Mouse (Mus musculus) forebrain, embryonic 14.5 days (tissue): Measurements from ENCODE around the gene Idi2. TPM values are rescaled to one million over a fixed set of nuclear protein-coding genes. Genes with fewer than 3 reads are reported as not detected.
"Not testable (repeated sequence)": the region's sequence is repeated elsewhere in the genome, so short reads cannot be mapped to it uniquely, and the experiment has no call there.

Experiments
- ATAC-seq: fragments of 200-750 bp; cut with Nextera tagmentation; 2 replicates; pipeline ENCODE4 v1.8.0; 2017; ENCODE audit warnings: mild to moderate bottlenecking, moderate library complexity
- DNase-seq: peaks from one replicate; pipeline ENCODE4 v3.0.0-alpha.2; 2015; ENCODE audit warnings: low spot score
- H3K27ac ChIP-seq: fragments of 300-500 bp; sonication (generic); 2 replicates; pipeline ENCODE4 v1.5.1; 2014; ENCODE audit warnings: low read depth, mild to moderate bottlenecking, control low read depth, low read length, moderate library complexity
- H3K27me3 ChIP-seq: fragments of 300-500 bp; sonication (generic); replicated peaks from 2 replicates; pipeline ENCODE4 v1.6.1; 2014; ENCODE audit warnings: low read length, control low read depth, mixed read lengths; ENCODE audit not compliant: control insufficient read depth, insufficient read depth
- H3K36me3 ChIP-seq: fragments of 300-500 bp; sonication (generic); 2 replicates; pipeline ENCODE4 v1.6.1; 2014; ENCODE audit warnings: low read length, control low read depth; ENCODE audit not compliant: control insufficient read depth, insufficient read depth
- H3K4me1 ChIP-seq: fragments of 300-500 bp; sonication (generic); 2 replicates; pipeline ENCODE4 v1.6.1; 2014; ENCODE audit warnings: antibody characterized with exemption, low read length, control low read depth; ENCODE audit not compliant: control insufficient read depth, insufficient read depth
- H3K4me2 ChIP-seq: fragments of 300-500 bp; sonication (generic); 2 replicates; pipeline ENCODE4 v1.6.1; 2014; ENCODE audit warnings: mild to moderate bottlenecking, control low read depth, low read length
- H3K4me3 ChIP-seq: fragments of 300-500 bp; sonication (generic); 2 replicates; pipeline ENCODE4 v1.5.1; 2014; ENCODE audit warnings: low read depth, low read length, control low read depth
- H3K9ac ChIP-seq: fragments of 300-500 bp; sonication (generic); 2 replicates; pipeline ENCODE4 v1.6.1; 2014; ENCODE audit warnings: mild to moderate bottlenecking, low read length, control low read depth, moderate library complexity
- H3K9me3 ChIP-seq: fragments of 300-500 bp; sonication (generic); replicated peaks from 2 replicates; pipeline ENCODE4 v1.6.1; 2016; ENCODE audit warnings: low read length, control low read depth, mixed read lengths; ENCODE audit not compliant: control insufficient read depth
- WGBS: fragments of 180-500 bp; shearing (Covaris S2); extraction: QIAGEN DNeasy Blood & Tissue Kit; methylation state at CpG from one replicate; pipeline ENCODE4 v1.1.7; 2014; 5-methylcytosine and 5-hydroxymethylcytosine counted together
- polyA plus RNA-seq: library from polyadenylated mRNA; unstranded; fragments of >200 nt; fragmentation: Nextera tagmentation; extraction: Ambion mirVana; gene quantifications from 2 replicates; pipeline ENCODE4 v1.2.1, GENCODE M21; 2014

Gene Idi2
- polyA plus RNA-seq, 1 experiment from 2014 or later, result not detected

DNA sequence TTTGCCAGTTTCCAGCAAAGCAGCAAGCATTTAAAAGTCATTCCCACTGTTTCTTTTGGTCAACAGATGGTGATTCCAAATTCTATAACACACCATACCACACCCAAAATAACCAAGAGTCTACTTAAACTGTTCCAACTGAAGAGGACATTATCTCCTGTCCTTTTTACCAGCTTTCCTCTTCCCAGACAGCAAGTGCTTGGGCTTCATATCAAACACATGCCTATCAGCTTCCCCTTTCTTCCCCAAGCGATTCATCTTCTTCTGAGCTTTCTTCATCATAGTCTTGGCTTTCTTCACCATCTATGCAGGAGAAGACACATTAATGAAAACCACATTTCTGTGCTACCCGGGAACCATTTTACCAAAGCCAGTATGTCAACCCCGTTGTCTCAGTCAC, 20.3 kb downstream of the Idi2 start:
- Histone ChIP-seq H3K27ac (no peak overlapping the region), H3K4me3 (no peak overlapping the region), H3K36me3 (peaks cover 89% of the 10 kb centered on the region), H3K27me3 (no peaks in the 10 kb centered on the region), H3K9ac (no peak overlapping the region), H3K9me3 (no peaks in the 10 kb centered on the region), H3K4me1 (no peaks in the 10 kb centered on the region), H3K4me2 (no peak overlapping the region)
- ATAC-seq (no peak), DNase-seq (no peak)
- 92% methylated on average over 3 of the region's 3 CpGs for WGBS

DNA sequence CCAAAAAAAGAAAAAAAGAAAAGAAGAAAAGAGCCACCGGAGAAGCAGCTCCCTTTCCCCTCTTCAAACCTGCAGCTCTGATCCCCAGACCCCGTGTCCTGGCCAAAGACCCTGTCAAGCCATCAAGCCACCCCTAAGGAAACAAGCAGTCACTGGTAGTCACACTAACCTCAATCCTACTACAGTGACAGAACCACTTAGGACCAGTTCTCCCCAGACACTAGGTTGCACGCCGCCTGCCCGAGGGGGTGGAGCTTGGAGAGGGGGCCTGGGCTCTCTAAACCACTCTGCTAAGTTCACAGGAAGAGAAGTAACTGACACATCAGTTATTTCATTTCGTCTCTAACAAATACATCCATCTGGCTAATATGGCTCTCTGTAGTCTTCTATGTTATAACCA, 39.6 kb downstream of the Idi2 start:
- Histone ChIP-seq H3K27ac (no peak overlapping the region), H3K9ac (no peak overlapping the region), H3K36me3 (peaks cover 40% of the 10 kb centered on the region), H3K4me2 (no peak overlapping the region), H3K27me3 (no peaks in the 10 kb centered on the region), H3K9me3 (no peaks in the 10 kb centered on the region), H3K4me3 (no peak overlapping the region), H3K4me1 (peaks cover 10% of the 10 kb centered on the region; the same call in 1 of the 2 replicates)
- WGBS, result 94% methylated on average over 6 of the region's 6 CpGs
- ATAC-seq (no peak), DNase-seq (no peak)

DNA sequence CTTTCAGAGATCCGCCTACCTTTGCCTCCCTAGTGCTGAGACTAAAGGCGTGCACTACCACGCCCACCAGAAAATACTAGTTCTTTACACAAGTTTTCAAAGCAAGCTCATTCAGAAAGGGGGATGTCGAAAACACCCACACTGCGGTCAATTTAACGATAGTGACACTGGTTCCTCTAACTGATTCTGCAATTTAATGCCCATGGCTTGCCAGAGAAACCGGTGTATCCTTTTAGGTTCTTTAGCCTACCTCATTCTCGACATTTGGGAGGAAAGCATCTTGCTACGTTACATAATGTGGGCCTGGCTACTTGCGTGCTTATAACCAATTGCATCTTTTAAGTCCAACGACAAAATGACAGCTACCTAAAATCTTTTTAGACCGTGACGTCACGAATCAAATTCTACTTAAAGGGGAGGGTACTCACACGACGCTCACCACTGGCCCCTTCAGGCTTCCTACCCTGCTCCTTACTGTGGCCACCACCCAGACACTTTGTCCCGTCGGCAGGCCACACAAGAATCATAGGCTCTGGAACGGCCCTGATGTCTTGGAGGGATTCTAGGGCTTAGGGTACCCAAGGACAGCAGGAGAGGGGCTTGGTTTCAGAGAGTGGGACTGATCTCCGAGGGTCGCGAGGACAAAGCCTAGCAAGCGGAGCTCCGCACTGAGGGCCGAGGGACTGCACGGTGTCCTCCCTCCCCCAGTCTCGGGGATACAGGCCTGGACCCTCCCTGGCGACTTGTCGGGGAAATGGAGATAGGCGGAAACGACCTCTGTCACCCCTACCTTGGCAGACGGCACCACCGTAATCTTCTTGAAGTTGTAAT, 42.7 kb downstream of the Idi2 start:
- Histone ChIP-seq H3K9ac (peak overlapping the region; percentile 88), H3K27me3 (no peaks in the 10 kb centered on the region), H3K4me2 (peak overlapping the region; percentile 89), H3K4me1 (peaks cover 10% of the 10 kb centered on the region; the same call in 1 of the 2 replicates), H3K4me3 (peak overlapping the region; percentile 96), H3K36me3 (peaks cover 10% of the 10 kb centered on the region), H3K9me3 (no peaks in the 10 kb centered on the region), H3K27ac (peak overlapping the region; percentile 52; the same call in 1 of the 2 replicates)
- peak; percentile 80 for ATAC-seq
- 2% methylated on average over 33 of the region's 33 CpGs for WGBS
- peak; percentile 46 for DNase-seq

DNA sequence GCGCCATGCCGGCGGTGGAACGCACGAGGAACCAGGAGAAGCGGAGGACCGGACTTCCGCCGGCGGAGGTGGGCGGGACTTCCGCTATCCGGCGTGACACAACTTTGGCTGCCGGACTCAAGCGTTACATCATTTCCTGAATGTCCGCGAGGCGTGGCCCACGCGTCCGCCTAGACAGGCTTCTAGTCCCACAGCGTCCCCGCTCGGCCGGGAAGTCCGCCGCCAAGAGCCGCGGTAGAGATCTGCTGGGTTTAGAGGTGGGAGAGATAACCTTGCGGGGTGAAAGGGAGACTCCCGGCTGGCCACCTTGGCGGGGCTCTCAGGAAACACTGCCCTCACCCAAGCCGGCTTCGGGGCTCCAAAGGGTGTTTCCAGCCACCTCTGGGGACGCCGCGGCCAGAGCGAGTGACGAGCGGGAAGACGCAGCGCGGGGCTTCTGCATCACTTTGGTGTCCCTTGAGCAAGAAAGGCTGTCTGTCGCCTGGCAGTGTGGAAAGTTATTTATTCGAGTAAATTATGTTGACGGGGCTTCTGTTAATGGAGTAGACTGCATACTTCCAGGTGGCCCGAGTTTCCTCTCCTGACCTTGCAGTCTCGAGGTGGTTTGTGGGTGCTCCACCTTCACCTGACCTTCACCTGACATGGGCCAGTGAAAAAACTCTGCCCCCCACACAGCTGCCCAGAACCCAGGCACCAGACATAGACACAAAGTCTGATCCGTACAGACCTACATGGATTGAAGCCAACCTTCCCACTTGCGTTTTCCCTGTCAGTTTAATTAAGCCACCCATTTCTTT, 43.5 kb downstream of the Idi2 start, which contains the start of gene Gtpbp4:
Gene Gtpbp4, minus strand, starts transcription at position 94 of the 797 bp plus-strand sequence.
- under 1% methylated on average over 51 of the region's 51 CpGs for WGBS

DNA sequence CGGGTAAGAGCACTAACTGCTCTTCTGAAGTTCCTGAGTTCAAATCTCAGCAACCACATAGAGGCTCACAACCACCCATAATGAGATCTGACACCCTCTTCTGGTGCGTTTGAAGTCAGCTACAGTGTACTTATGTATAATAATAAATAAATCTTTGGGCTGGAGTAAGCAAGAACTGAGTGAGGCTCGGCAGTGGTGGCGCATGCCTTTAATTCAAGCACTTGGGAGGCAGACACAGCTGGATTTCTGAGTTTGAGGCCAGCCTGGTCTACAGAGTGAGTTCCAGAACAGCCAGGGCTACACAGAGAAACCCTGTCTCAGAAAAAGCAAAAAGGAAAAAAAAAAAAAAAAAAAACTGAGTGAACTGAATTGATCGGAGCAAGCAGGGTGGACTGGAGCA, 44.6 kb downstream of the Idi2 start:
- H3K4me1 ChIP-seq, result peaks cover 10% of the 10 kb centered on the region; the same call in 1 of the 2 replicates
- H3K9me3 ChIP-seq, DNase-seq, H3K9ac ChIP-seq, H3K36me3 ChIP-seq, H3K27ac ChIP-seq, H3K4me3 ChIP-seq, H3K27me3 ChIP-seq, ATAC-seq, H3K4me2 ChIP-seq: not testable (repeated sequence)
- WGBS, result 83% methylated on average over 5 of the region's 5 CpGs

More for the DNA sequence above, 43.5 kb downstream of the Idi2 start, which contains the start of gene Gtpbp4:
- H3K4me1 ChIP-seq, result peaks cover 10% of the 10 kb centered on the region; the same call in 1 of the 2 replicates
- peaks cover 4% of the 10 kb centered on the region for H3K36me3 ChIP-seq
- no peaks in the 10 kb centered on the region for H3K27me3 ChIP-seq
- ATAC-seq (peak; percentile 98), DNase-seq (peak; percentile 99)
- H3K9ac ChIP-seq, result peak within 1 kb of the TSS; percentile 88
- peak within 1 kb of the TSS; percentile 52 for H3K27ac ChIP-seq
- peak within 1 kb of the TSS; percentile 89 for H3K4me2 ChIP-seq
- H3K4me3 ChIP-seq, result peak within 1 kb of the TSS; percentile 96
- no peaks in the 10 kb centered on the region for H3K9me3 ChIP-seq

DNA sequence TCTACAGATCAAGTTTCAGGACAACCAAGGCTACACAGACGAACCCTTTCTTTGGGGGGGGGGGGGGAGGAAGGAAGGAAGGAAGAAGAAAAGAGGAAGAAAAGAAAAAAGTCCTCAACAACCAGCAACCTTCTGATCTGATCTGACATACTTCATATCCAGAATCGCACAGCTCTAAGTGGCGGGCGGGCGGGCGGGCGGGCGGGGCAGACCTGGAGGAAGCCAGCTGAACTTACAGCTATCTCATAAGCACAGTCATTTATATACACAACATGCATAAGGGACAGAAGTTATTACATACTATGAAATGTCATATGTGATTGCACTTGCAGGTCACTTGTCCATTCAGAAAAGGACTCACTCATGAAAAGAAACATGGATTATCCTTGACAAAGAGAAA, 46.8 kb downstream of the Idi2 start:
- Histone ChIP-seq H3K4me2 (no peak overlapping the region), H3K27ac (no peak overlapping the region), H3K27me3 (no peaks in the 10 kb centered on the region), H3K36me3 (no peaks in the 10 kb centered on the region), H3K4me3 (no peak overlapping the region), H3K9ac (no peak overlapping the region), H3K4me1 (peaks cover 7% of the 10 kb centered on the region; the same call in 1 of the 2 replicates), H3K9me3 (no peaks in the 10 kb centered on the region)
- no peak for DNase-seq
- 90% methylated on average over 8 of the region's 8 CpGs for WGBS
- no peak for ATAC-seq

DNA sequence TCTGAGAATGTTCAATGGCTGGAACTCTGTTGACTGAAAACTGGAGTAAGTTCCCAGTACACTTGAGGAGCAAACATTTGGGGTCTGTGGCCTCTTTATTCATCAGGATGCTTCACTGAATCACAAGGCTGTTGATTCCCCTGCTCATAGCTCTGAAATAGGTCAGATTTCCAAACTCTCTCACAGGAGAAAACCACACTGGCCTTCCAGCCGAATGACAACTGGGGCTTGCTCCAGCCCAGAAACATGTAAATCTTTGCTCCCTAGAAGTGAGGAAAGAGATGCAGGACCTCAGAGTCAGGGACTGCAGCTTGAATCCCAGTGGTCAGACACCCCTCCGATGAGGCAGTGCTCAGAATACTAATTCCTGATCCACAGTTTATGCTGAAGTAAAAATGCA, 50.6 kb downstream of the Idi2 start:
- WGBS, result 77% methylated on average over 2 of the region's 2 CpGs

More for the DNA sequence above, 50.6 kb downstream of the Idi2 start:
- H3K9ac ChIP-seq, result no peak overlapping the region
- H3K27ac ChIP-seq, result no peak overlapping the region
- no peaks in the 10 kb centered on the region for H3K36me3 ChIP-seq
- H3K4me2 ChIP-seq, result no peak overlapping the region
- ATAC-seq (no peak), DNase-seq (no peak)
- no peak overlapping the region for H3K4me3 ChIP-seq
- H3K9me3 ChIP-seq, result no peaks in the 10 kb centered on the region
- no peaks in the 10 kb centered on the region for H3K4me1 ChIP-seq
- H3K27me3 ChIP-seq, result no peaks in the 10 kb centered on the region
